Mouse (Mus musculus) limb, embryonic 14.5 days (tissue): Measurements from ENCODE around the gene Lnx1. TPM values are rescaled to one million over a fixed set of nuclear protein-coding genes. Genes with fewer than 3 reads are reported as not detected.

Experiments
- ATAC-seq: fragments of 200-750 bp; cut with Nextera tagmentation; 2 replicates; pipeline ENCODE4 v1.8.0; 2017; ENCODE audit warnings: low read depth, moderate number of reproducible peaks, moderate TSS enrichment; ENCODE audit not compliant: low FRiP score
- DNase-seq: peaks from one replicate; pipeline ENCODE4 v3.0.0-alpha.2; 2015; ENCODE audit warnings: low spot score
- H3K27ac ChIP-seq: fragments of 300-500 bp; sonication (generic); replicated peaks from 2 replicates; pipeline ENCODE4 v1.5.1; 2014; ENCODE audit warnings: low read depth, mild to moderate bottlenecking, low read length, moderate library complexity, mixed read lengths
- H3K27me3 ChIP-seq: fragments of 300-500 bp; sonication (generic); 2 replicates; pipeline ENCODE4 v1.6.1; 2014; ENCODE audit warnings: low read length, mixed read lengths; ENCODE audit not compliant: control insufficient read depth, insufficient read depth
- H3K36me3 ChIP-seq: fragments of 300-500 bp; sonication (generic); 2 replicates; pipeline ENCODE4 v1.6.1; 2014; ENCODE audit warnings: mild to moderate bottlenecking, low read length, moderate library complexity, mixed read lengths; ENCODE audit not compliant: control insufficient read depth, insufficient read depth
- H3K4me1 ChIP-seq: fragments of 300-500 bp; sonication (generic); 2 replicates; pipeline ENCODE4 v1.6.1; 2014; ENCODE audit warnings: antibody characterized with exemption, low read length, mixed read lengths; ENCODE audit not compliant: control insufficient read depth, insufficient read depth
- H3K4me2 ChIP-seq: fragments of 300-500 bp; sonication (generic); replicated peaks from 2 replicates; pipeline ENCODE4 v1.6.1; 2014; ENCODE audit warnings: low read depth, mild to moderate bottlenecking, low read length, moderate library complexity; ENCODE audit not compliant: severe bottlenecking
- H3K4me3 ChIP-seq: fragments of 300-500 bp; sonication (generic); replicated peaks from 2 replicates; pipeline ENCODE4 v1.5.1; 2014; ENCODE audit warnings: low read length
- H3K9ac ChIP-seq: fragments of 300-500 bp; sonication (generic); 2 replicates; pipeline ENCODE4 v1.6.1; 2014; ENCODE audit warnings: mild to moderate bottlenecking, low read depth, low read length, moderate library complexity; ENCODE audit not compliant: severe bottlenecking
- H3K9me3 ChIP-seq: fragments of 300-500 bp; sonication (generic); 2 replicates; pipeline ENCODE4 v1.6.1; 2016; ENCODE audit warnings: low read length; ENCODE audit not compliant: control insufficient read depth
- POLR2A ChIP-seq: fragments of 200-500 bp; IDR thresholded peaks from 2 replicates; pipeline ENCODE4 v1.8.0; 2012; ENCODE audit warnings: inconsistent platforms, mild to moderate bottlenecking, moderate library complexity, borderline replicate concordance; ENCODE audit not compliant: insufficient read depth, insufficient read length; ENCODE audit errors: extremely low read depth
- WGBS: fragments of 180-500 bp; shearing (Covaris S2); extraction: QIAGEN DNeasy Blood & Tissue Kit; methylation state at CpG from one replicate; pipeline ENCODE4 v1.1.7; 2014; 5-methylcytosine and 5-hydroxymethylcytosine counted together
- polyA plus RNA-seq, 2 experiments: library from polyadenylated mRNA; depleted of rRNA in 1 of 2; stranded (reverse) in 1 of 2; unstranded in 1 of 2; fragments of >200 nt; fragmentation: Nextera tagmentation in 1 of 2; extraction: Ambion mirVana in 1 of 2; gene quantifications; 2 replicates each; pipeline versions ENCODE4 v1.2.1 to v1.2.3; 2012 to 2014

Gene Lnx1
- polyA plus RNA-seq, 2 experiments = 0.92 to 1.0 TPM

DNA sequence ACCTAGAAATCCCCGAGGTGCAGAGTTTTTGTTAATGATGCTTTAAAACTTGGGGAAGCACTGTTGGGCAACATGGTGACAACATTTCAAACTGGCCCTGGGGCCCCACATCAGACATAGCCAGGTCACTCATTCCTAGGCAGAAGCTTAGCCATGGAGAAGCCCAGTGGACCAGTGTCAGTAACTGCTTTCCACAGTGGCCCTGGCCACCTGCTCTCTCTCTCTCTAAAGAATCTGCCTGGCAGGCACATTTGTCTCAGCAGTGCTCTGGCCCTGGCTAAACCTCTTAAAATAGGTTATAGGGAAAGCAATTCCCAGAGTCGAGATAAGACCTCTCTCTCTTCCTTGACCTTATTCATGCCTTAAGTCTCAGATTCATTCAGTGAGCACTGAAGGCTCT lies 8.9 kb downstream of the Lnx1 start:
- WGBS = 47% methylated on average over 2 of the region's 2 CpGs
- Histone ChIP-seq H3K27me3 (no peaks in the 10 kb centered on the region), H3K9ac (no peak overlapping the region), H3K36me3 (no peaks in the 10 kb centered on the region), H3K4me1 (peaks cover 10% of the 10 kb centered on the region; the same call in 1 of the 2 replicates), H3K9me3 (no peaks in the 10 kb centered on the region), H3K4me2 (no peak overlapping the region), H3K27ac (no peak overlapping the region), H3K4me3 (no peak overlapping the region)
- no peak for DNase-seq
- no peak for ATAC-seq
- no peak for TF ChIP-seq POLR2A

DNA sequence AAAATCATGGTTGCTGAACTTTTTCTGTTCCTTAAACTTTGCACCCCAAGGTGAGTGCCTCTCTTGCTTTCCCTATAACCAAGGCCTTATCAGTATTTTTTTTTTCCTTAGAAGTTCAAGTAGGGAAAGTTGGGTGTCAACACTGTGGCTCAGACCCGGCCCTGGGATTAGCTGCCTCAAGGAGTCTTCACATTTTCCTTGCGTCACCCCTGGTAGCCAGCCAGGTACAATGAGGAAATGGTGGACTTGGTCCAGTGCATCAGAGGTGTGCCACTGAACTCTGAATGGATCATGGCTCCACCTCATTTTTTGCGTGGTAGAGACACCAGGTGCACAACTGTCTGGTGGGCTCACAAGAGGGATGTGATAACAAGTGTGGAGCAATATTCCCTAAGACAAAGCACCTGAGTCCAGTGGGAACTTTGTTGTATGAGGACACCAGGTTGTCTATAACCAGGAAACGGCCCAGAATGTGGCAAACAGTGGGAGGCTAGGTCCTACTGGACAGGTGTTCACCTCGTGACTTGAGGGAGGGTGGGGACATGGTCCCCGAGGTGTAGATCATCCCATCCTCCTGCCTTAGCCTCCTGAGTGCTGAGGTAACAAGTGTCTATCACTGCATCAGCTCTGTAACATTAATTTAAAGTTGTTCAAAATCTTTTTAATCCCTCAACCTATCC lies 10.2 kb downstream of the Lnx1 start:
- ATAC-seq (no peak), DNase-seq (no peak)
- Histone ChIP-seq H3K9ac (no peak overlapping the region), H3K27me3 (no peaks in the 10 kb centered on the region), H3K9me3 (no peaks in the 10 kb centered on the region), H3K4me3 (no peak overlapping the region), H3K27ac (no peak overlapping the region), H3K4me1 (peaks cover 10% of the 10 kb centered on the region; the same call in 1 of the 2 replicates), H3K36me3 (no peaks in the 10 kb centered on the region), H3K4me2 (no peak overlapping the region)
- TF ChIP-seq POLR2A = no peak
- WGBS = 88% methylated on average over 6 of the region's 6 CpGs

DNA sequence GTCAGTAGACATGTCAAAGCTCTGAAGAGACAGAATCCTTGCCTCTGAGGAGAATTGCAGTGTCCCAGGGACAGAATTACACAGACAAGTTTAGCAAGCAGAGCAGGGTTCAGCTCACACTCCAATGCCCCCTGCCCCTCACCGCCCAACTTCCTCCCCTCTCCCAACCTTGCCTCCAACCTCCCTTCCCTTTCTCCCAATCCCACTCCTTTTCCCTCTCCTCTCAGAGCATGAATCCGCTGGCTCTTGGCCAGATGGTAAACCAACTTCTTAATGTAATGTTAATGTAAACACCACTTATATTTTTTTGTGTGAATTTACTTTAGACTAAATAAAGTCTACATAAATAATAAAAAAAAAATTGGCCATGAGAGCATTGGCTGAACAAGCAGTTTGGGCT lies 13.9 kb downstream of the Lnx1 start:
- no peaks in the 10 kb centered on the region for H3K27me3 ChIP-seq
- H3K27ac ChIP-seq = no peak overlapping the region
- ATAC-seq = no peak

DNA sequence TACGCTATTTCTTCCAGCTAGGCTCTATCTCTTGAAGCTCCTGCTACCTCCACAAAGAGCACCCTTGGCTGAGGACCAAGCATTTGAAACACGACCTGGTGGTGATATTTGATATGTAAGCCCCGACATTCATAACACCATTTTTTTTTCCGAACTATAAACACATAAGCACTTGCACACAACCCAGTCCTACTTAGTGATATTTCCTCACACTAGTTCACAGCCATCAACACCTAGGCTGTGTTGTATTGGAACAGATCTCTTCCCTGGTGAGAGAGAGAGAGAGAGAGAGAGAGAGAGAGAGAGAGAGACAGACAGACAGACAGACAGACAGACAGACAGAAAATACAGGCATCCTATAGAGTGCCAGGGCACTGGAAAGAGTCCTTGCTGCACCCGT lies 17.8 kb downstream of the Lnx1 start:
- H3K27me3 ChIP-seq = no peaks in the 10 kb centered on the region
- no peaks in the 10 kb centered on the region for H3K4me1 ChIP-seq
- ATAC-seq (no peak), DNase-seq (no peak)
- no peak overlapping the region for H3K4me2 ChIP-seq
- WGBS = 44% methylated on average over 5 of the region's 5 CpGs
- no peak overlapping the region for H3K27ac ChIP-seq
- H3K36me3 ChIP-seq = no peaks in the 10 kb centered on the region
- H3K9me3 ChIP-seq = no peaks in the 10 kb centered on the region
- H3K4me3 ChIP-seq = no peak overlapping the region
- H3K9ac ChIP-seq = no peak overlapping the region
- TF ChIP-seq POLR2A = no peak

More for the DNA sequence above, 13.9 kb downstream of the Lnx1 start:
- Histone ChIP-seq H3K9ac (no peak overlapping the region), H3K9me3 (no peaks in the 10 kb centered on the region), H3K36me3 (no peaks in the 10 kb centered on the region), H3K4me2 (no peak overlapping the region), H3K4me1 (no peaks in the 10 kb centered on the region), H3K4me3 (no peak overlapping the region)
- DNase-seq = no peak
- WGBS = 90% methylated on average over 2 of the region's 2 CpGs
- no peak for TF ChIP-seq POLR2A

DNA sequence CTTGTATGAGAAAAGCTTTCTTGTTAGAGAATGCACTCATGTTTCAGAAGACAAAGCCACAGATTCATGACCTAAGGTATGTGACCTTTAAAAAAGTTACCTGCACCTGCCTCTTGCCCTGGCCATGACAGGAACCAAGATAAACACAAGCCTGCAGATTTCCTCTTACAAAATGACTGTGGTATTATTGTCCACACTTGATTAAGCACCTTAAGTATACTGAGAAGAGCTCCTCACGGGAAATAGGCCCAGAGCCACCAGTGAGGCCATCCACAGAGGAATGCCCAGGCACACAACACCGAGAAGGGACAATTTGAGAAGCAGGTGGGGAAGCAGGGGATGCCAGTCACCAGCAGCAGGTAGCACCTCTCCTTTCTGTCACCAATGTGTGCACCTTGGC lies 18.9 kb downstream of the Lnx1 start:
- Histone ChIP-seq H3K4me3 (no peak overlapping the region), H3K9ac (no peak overlapping the region), H3K27ac (no peak overlapping the region), H3K36me3 (no peaks in the 10 kb centered on the region), H3K27me3 (no peaks in the 10 kb centered on the region), H3K9me3 (no peaks in the 10 kb centered on the region), H3K4me1 (no peaks in the 10 kb centered on the region), H3K4me2 (no peak overlapping the region)
- DNase-seq (no peak), ATAC-seq (no peak)
- TF ChIP-seq POLR2A = no peak
- 80% methylated on average over 2 of the region's 2 CpGs for WGBS

DNA sequence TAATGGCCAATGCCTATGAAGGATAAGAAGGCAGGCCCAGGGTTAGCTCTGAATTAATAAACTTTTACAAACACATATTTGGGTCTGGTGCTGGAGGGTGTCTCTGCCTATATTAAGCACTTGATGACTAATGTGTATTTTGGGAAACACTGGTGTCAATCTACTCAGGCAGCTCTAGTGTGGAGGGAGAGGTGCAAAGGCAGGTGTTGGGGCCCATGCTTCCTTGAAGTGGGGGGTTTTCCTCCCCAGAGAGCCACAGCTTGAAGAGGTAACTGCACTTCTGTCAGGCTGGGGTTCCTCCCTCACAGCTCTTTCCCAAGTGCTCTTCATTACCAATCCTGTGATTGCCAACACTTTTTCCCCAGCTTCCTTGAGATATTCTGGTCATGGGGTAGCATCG lies 20.0 kb downstream of the Lnx1 start:
- Histone ChIP-seq H3K4me3 (no peak overlapping the region), H3K27me3 (no peaks in the 10 kb centered on the region), H3K4me1 (no peaks in the 10 kb centered on the region), H3K27ac (no peak overlapping the region), H3K9me3 (no peaks in the 10 kb centered on the region), H3K4me2 (no peak overlapping the region), H3K9ac (no peak overlapping the region), H3K36me3 (no peaks in the 10 kb centered on the region)
- WGBS = 100% methylated on average over 1 of the region's 1 CpGs
- no peak for DNase-seq
- ATAC-seq = no peak
- no peak for TF ChIP-seq POLR2A
